In the genomic region with DNA sequence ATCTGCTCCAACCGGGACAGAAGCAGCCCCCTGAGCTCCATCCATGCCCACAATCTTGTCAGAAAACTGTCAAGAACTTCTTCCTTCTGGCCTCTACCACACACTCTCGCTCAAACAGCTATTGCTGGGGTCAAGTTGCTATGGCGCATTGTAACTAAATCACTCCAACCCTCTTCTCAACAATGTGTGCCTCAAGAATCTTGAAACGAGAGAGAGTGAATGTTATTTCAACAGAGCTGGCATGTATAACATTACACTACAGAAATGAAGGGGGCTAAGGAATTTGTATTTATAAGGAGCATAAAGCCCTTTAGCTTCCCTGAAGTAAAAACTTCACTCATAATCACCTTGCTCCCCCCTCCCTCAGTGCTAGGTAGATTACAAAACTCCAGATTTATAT, we compare ENCODE assay signal across 30 mouse cellular contexts. TPM values are rescaled to one million over a fixed set of nuclear protein-coding genes. Genes with fewer than 3 reads are reported as not detected.
DNase-seq lines count a peak whose midpoint lies in the region; ATAC-seq and TF ChIP-seq lines count a peak whose summit lies in the region.
"Had no signal": no experiment of that assay in that cellular context is flagged by ENCODE, and none has a peak within 500 bp of the region (broad histone marks: within the 10 kb centered on the region; RNA-seq: fewer than 3 reads in every experiment).

No protein-coding gene starts in this region.

- no peaks in the 10 kb centered on the region for H3K27me3 ChIP-seq in embryonic facial prominence, embryonic 11.5 days (ENCODE audit: control insufficient read depth, insufficient read depth, low read length)
- H3K27me3 ChIP-seq in embryonic facial prominence, embryonic 10.5 days (replicated peaks; ENCODE audit: low read depth, poor library complexity, severe bottlenecking) = no peaks in the 10 kb centered on the region
- no peaks in the 10 kb centered on the region for H3K27me3 ChIP-seq in liver, adult 2 months (ENCODE audit: control insufficient read depth, insufficient read depth, low read length)
- H3K27me3 ChIP-seq in liver, postnatal 0 days (ENCODE audit: insufficient read depth, low read length) = no peaks in the 10 kb centered on the region
- H3K27me3 ChIP-seq in lung, embryonic 16.5 days (ENCODE audit: control insufficient read depth, insufficient read depth, low read depth, low read length) = no peaks in the 10 kb centered on the region
- H3K27me3 ChIP-seq: embryonic facial prominence, embryonic 13.5 days; forebrain, embryonic 13.5 days; heart, embryonic 13.5 days had no signal

- no peak for TF ChIP-seq POLR2A in liver, adult 2 months (IDR thresholded peaks at IDR 0.05; ENCODE audit: extremely low read depth, insufficient read depth, low read length)

- TF ChIP-seq CTCF in liver, adult 2 months (IDR thresholded peaks at IDR 0.05; ENCODE audit: low read depth, low read length) = no peak
- no peak for TF ChIP-seq CTCF in liver, postnatal 0 days (IDR thresholded peaks at IDR 0.05; ENCODE audit: low read depth)

- no peak for TF ChIP-seq EP300 in liver, postnatal 0 days (IDR thresholded peaks at IDR 0.05; ENCODE audit: low read depth)

- H3K36me3 ChIP-seq in embryonic facial prominence, embryonic 11.5 days (replicated peaks; ENCODE audit: control insufficient read depth, insufficient read depth, low read depth, low read length) = no peaks in the 10 kb centered on the region
- H3K36me3 ChIP-seq in embryonic facial prominence, embryonic 10.5 days (replicated peaks) = peaks cover 6% of the 10 kb centered on the region
- H3K36me3 ChIP-seq in liver, adult 2 months (ENCODE audit: control insufficient read depth, insufficient read depth, low read length) = peaks cover 6% of the 10 kb centered on the region
- 0 out of 2 replicates have a peak, but pooled peaks cover 5% of the 10 kb centered on the region for H3K36me3 ChIP-seq in liver, postnatal 0 days (replicated peaks; ENCODE audit: insufficient read depth, low read length)
- H3K36me3 ChIP-seq in lung, embryonic 16.5 days (ENCODE audit: control insufficient read depth, insufficient read depth, low read length) = no peaks in the 10 kb centered on the region
- H3K36me3 ChIP-seq: embryonic facial prominence, embryonic 13.5 days; heart, embryonic 13.5 days had no signal

- H3K9ac ChIP-seq in embryonic facial prominence, embryonic 11.5 days (replicated peaks; ENCODE audit: low read length) = no peak overlapping the region
- H3K9ac ChIP-seq in liver, adult 2 months (ENCODE audit: low read depth, low read length) = no peak overlapping the region
- no peak overlapping the region for H3K9ac ChIP-seq in liver, postnatal 0 days (replicated peaks)
- H3K9ac ChIP-seq in lung, embryonic 16.5 days (ENCODE audit: low read length) = no peak overlapping the region
- H3K9ac ChIP-seq: embryonic facial prominence, embryonic 13.5 days; forebrain, embryonic 13.5 days; heart, embryonic 13.5 days; hindbrain, embryonic 14.5 days had no signal

- H3K4me1 ChIP-seq in embryonic facial prominence, embryonic 11.5 days (ENCODE audit: control insufficient read depth, insufficient read depth, low read length) = no peaks in the 10 kb centered on the region
- peaks cover 26% of the 10 kb centered on the region for H3K4me1 ChIP-seq in embryonic facial prominence, embryonic 10.5 days
- peaks cover 35% of the 10 kb centered on the region for H3K4me1 ChIP-seq in liver, adult 2 months (ENCODE audit: control insufficient read depth, insufficient read depth, low read length)
- peaks cover 7% of the 10 kb centered on the region for H3K4me1 ChIP-seq in liver, postnatal 0 days (ENCODE audit: insufficient read depth)
- H3K4me1 ChIP-seq in lung, embryonic 16.5 days (replicated peaks; ENCODE audit: control insufficient read depth, insufficient read depth, low read length) = peaks cover 9% of the 10 kb centered on the region
- H3K4me1 ChIP-seq: heart, embryonic 10.5 days had no signal

- ATAC-seq in embryonic facial prominence, embryonic 11.5 days (replicated peaks; ENCODE audit: insufficient number of reproducible peaks, low FRiP score, low TSS enrichment, low read depth) = no peak
- no peak for ATAC-seq in liver, postnatal 0 days
- ATAC-seq in lung, embryonic 16.5 days (ENCODE audit: low read depth) = peak; percentile 27; the same call in 1 of the 2 replicates
- ATAC-seq: activated CD4-positive, CD25-positive, alpha-beta regulatory T cell, adult 4 months; forebrain, embryonic 13.5 days; forebrain, embryonic 16.5 days had no signal

- no peaks in the 10 kb centered on the region for H3K9me3 ChIP-seq in embryonic facial prominence, embryonic 11.5 days (replicated peaks; ENCODE audit: control insufficient read depth, low read length)
- peaks cover 2% of the 10 kb centered on the region; the same call in 1 of the 2 replicates for H3K9me3 ChIP-seq in embryonic facial prominence, embryonic 10.5 days
- H3K9me3 ChIP-seq in liver, postnatal 0 days (ENCODE audit: low read length) = no peaks in the 10 kb centered on the region
- no peaks in the 10 kb centered on the region for H3K9me3 ChIP-seq in lung, embryonic 16.5 days (ENCODE audit: control insufficient read depth, low read length)
- H3K9me3 ChIP-seq: heart, embryonic 10.5 days had no signal

- no peak overlapping the region for H3K4me3 ChIP-seq in embryonic facial prominence, embryonic 11.5 days (ENCODE audit: low read depth, low read length)
- no peak overlapping the region for H3K4me3 ChIP-seq in embryonic facial prominence, embryonic 10.5 days
- H3K4me3 ChIP-seq in liver, adult 2 months (ENCODE audit: insufficient read depth, low read depth, low read length) = no peak overlapping the region
- no peak overlapping the region for H3K4me3 ChIP-seq in liver, postnatal 0 days (ENCODE audit: low read depth, low read length)
- no peak overlapping the region for H3K4me3 ChIP-seq in lung, embryonic 16.5 days (ENCODE audit: low read length)
- H3K4me3 ChIP-seq: embryonic facial prominence, embryonic 13.5 days; forebrain, embryonic 10.5 days; forebrain, embryonic 13.5 days; heart, adult 2 months; heart, embryonic 10.5 days; heart, embryonic 13.5 days had no signal

- H3K4me2 ChIP-seq in embryonic facial prominence, embryonic 11.5 days (ENCODE audit: low read depth, low read length) = no peak overlapping the region
- H3K4me2 ChIP-seq in liver, postnatal 0 days (ENCODE audit: low read depth, low read length) = no peak overlapping the region
- no peak overlapping the region for H3K4me2 ChIP-seq in lung, embryonic 16.5 days (ENCODE audit: low read depth, low read length)
- H3K4me2 ChIP-seq: embryonic facial prominence, embryonic 13.5 days; forebrain, embryonic 13.5 days; heart, embryonic 13.5 days; hindbrain, embryonic 14.5 days had no signal

- H3K79me2 ChIP-seq in liver, adult 2 months (ENCODE audit: control insufficient read depth, insufficient read depth, low read length) = peaks cover 3% of the 10 kb centered on the region; the same call in 1 of the 2 replicates

- no peak overlapping the region for H3K27ac ChIP-seq in embryonic facial prominence, embryonic 11.5 days (replicated peaks; ENCODE audit: low read depth, low read length)
- no peak overlapping the region for H3K27ac ChIP-seq in embryonic facial prominence, embryonic 10.5 days (replicated peaks)
- H3K27ac ChIP-seq in liver, adult 2 months (replicated peaks; ENCODE audit: insufficient read depth, low read depth, low read length) = peak overlapping the region; percentile 68
- H3K27ac ChIP-seq in liver, postnatal 0 days (ENCODE audit: low read depth) = no peak overlapping the region
- H3K27ac ChIP-seq in lung, embryonic 16.5 days (ENCODE audit: low read length) = no peak overlapping the region; the same call in 1 of the 2 replicates
- H3K27ac ChIP-seq: embryonic facial prominence, embryonic 13.5 days; forebrain, embryonic 10.5 days; forebrain, embryonic 13.5 days; heart, adult 2 months; heart, embryonic 10.5 days; heart, embryonic 13.5 days; hindbrain, embryonic 14.5 days had no signal

- peak; percentile 6 for DNase-seq in embryonic facial prominence, embryonic 11.5 days (ENCODE audit: low spot score)
- DNase-seq in embryonic facial prominence, embryonic 10.5 days (ENCODE audit: low spot score) = no peak
- DNase-seq in liver, adult 2 months (ENCODE audit: extremely low read depth, low read depth, low spot score) = peak; percentile 21
- DNase-seq in liver, postnatal 0 days = no peak
- no peak for DNase-seq in lung, postnatal 14 days
- peak; percentile 27 for DNase-seq in testis, postnatal 10 days (ENCODE audit: low spot score)
- DNase-seq in testis, postnatal 14 days (ENCODE audit: low spot score) = no peak
- DNase-seq: adrenal gland, adult 8-10 months; adrenal gland, postnatal 25 days; cerebellum, adult 11-12 months; cerebellum, adult 9-10 months; cerebellum, postnatal 14 days; gastrocnemius, postnatal 10 days; gastrocnemius, postnatal 36 days; heart, adult 2 months; heart, postnatal 14 days; heart, postnatal 4 days had no signal

- 54% methylated on average over 4 of the region's 4 CpGs for WGBS in embryonic facial prominence, embryonic 11.5 days
- WGBS in embryonic facial prominence, embryonic 10.5 days = 60% methylated on average over 4 of the region's 4 CpGs
- WGBS in liver, adult 2 months = 82% methylated on average over 4 of the region's 4 CpGs
- WGBS in liver, postnatal 0 days (ENCODE audit: insufficient replicate concordance) = 67% methylated on average over 4 of the region's 4 CpGs
- 39% methylated on average over 4 of the region's 4 CpGs for WGBS in lung, embryonic 16.5 days

RNA-seq across cellular contexts. Expression of gene Slc35d2, which starts 2.9 kb away (rescaled TPM):
- 3.3 and 4.7 TPM in 2 replicates for polyA plus RNA-seq in embryonic facial prominence, embryonic 11.5 days (2014; fragmentation: Nextera tagmentation; extraction: Ambion mirVana)
- polyA plus RNA-seq in embryonic facial prominence, embryonic 10.5 days (2016; fragmentation: Nextera tagmentation; extraction: Ambion mirVana) = 2.5 and 3.2 TPM in 2 replicates
- total RNA-seq in liver, adult 2 months (2014; rRNA removed) = 48.8 and 49.7 TPM in 2 replicates
- polyA plus RNA-seq in liver, adult 2 months (2012; rRNA removed) = 33.1 and 33.7 TPM in 2 replicates
- 11.8 TPM in 2 replicates for polyA plus RNA-seq in liver, postnatal 0 days (2015; fragmentation: Nextera tagmentation; extraction: Ambion mirVana)
- polyA plus RNA-seq in lung, embryonic 16.5 days (2015; fragmentation: Nextera tagmentation; extraction: Ambion mirVana) = 5.1 and 6.9 TPM in 2 replicates

RNA-seq across cellular contexts. Expression of gene Zfp367, which starts 26.7 kb away (rescaled TPM):
- 17.9 and 18.7 TPM in 2 replicates for polyA plus RNA-seq in embryonic facial prominence, embryonic 11.5 days (2014; fragmentation: Nextera tagmentation; extraction: Ambion mirVana)
- 13.5 and 14.0 TPM in 2 replicates for polyA plus RNA-seq in embryonic facial prominence, embryonic 10.5 days (2016; fragmentation: Nextera tagmentation; extraction: Ambion mirVana)
- 21.8 and 22.8 TPM in 2 replicates for total RNA-seq in liver, adult 2 months (2014; rRNA removed)
- 4.0 and 5.3 TPM in 2 replicates for polyA plus RNA-seq in liver, adult 2 months (2012; rRNA removed)
- 9.8 and 11.7 TPM in 2 replicates for polyA plus RNA-seq in liver, postnatal 0 days (2015; fragmentation: Nextera tagmentation; extraction: Ambion mirVana)
- polyA plus RNA-seq in lung, embryonic 16.5 days (2015; fragmentation: Nextera tagmentation; extraction: Ambion mirVana) = 22.9 and 24.1 TPM in 2 replicates

RNA-seq across cellular contexts. Expression of gene Habp4, which starts 35.3 kb away (rescaled TPM):
- polyA plus RNA-seq in embryonic facial prominence, embryonic 11.5 days (2014; fragmentation: Nextera tagmentation; extraction: Ambion mirVana) = 26.0 and 26.2 TPM in 2 replicates
- 17.4 and 19.5 TPM in 2 replicates for polyA plus RNA-seq in embryonic facial prominence, embryonic 10.5 days (2016; fragmentation: Nextera tagmentation; extraction: Ambion mirVana)
- total RNA-seq in liver, adult 2 months (2014; rRNA removed) = 37.7 and 39.4 TPM in 2 replicates
- polyA plus RNA-seq in liver, adult 2 months (2012; rRNA removed) = 29.6 and 38.4 TPM in 2 replicates
- 9.0 and 11.9 TPM in 2 replicates for polyA plus RNA-seq in liver, postnatal 0 days (2015; fragmentation: Nextera tagmentation; extraction: Ambion mirVana)
- polyA plus RNA-seq in lung, embryonic 16.5 days (2015; fragmentation: Nextera tagmentation; extraction: Ambion mirVana) = 16.5 and 18.0 TPM in 2 replicates

RNA-seq across cellular contexts. Expression of gene Hsd17b3, which starts 37.3 kb away (rescaled TPM):
- not detected in 2 replicates for polyA plus RNA-seq in embryonic facial prominence, embryonic 11.5 days (2014; fragmentation: Nextera tagmentation; extraction: Ambion mirVana)
- not detected in 2 replicates for polyA plus RNA-seq in embryonic facial prominence, embryonic 10.5 days (2016; fragmentation: Nextera tagmentation; extraction: Ambion mirVana)
- not detected in 2 replicates for total RNA-seq in liver, adult 2 months (2014; rRNA removed)
- 0.39 TPM in 1 of 2 replicates, not detected in the other for polyA plus RNA-seq in liver, adult 2 months (2012; rRNA removed)
- polyA plus RNA-seq in liver, postnatal 0 days (2015; fragmentation: Nextera tagmentation; extraction: Ambion mirVana) = not detected in 2 replicates
- polyA plus RNA-seq in lung, embryonic 16.5 days (2015; fragmentation: Nextera tagmentation; extraction: Ambion mirVana) = not detected in 2 replicates
- total RNA-seq: gastrocnemius, adult 18-20 months; gastrocnemius, postnatal 10 days; gastrocnemius, postnatal 36 days; granulocyte monocyte progenitor cell, adult 5-6 weeks; heart, adult 2 months; heart, postnatal 14 days; heart, postnatal 4 days had no signal
- polyA plus RNA-seq: activated CD4-positive, CD25-positive, alpha-beta regulatory T cell, adult 4 months; embryonic facial prominence, embryonic 13.5 days; forebrain, embryonic 13.5 days; forebrain, embryonic 16.5 days; heart, adult 2 months; heart, embryonic 10.5 days; heart, embryonic 13.5 days; heart, embryonic 16.5 days; hindbrain, embryonic 11.5 days; hindbrain, embryonic 14.5 days had no signal

Comparison
In these comparisons a context has a peak if more than half of its experiments do, and no peak if none do; other contexts are left out.
1. DNase-seq: peak in embryonic facial prominence, embryonic 11.5 days (single experiment), liver, adult 2 months (single experiment) and testis, postnatal 10 days (single experiment); none in embryonic facial prominence, embryonic 10.5 days (single experiment), liver, postnatal 0 days (single experiment), lung, postnatal 14 days (single experiment) and testis, postnatal 14 days (single experiment).